ENCODE assay signal across 8 mouse cellular contexts in genomic region chr1:139421875-139422791, GRCm38 (mm10). TPM values are rescaled to one million over a fixed set of nuclear protein-coding genes. Genes with fewer than 3 reads are reported as not detected.
DNase-seq lines count a peak whose midpoint lies in the region; ATAC-seq and TF ChIP-seq lines count a peak whose summit lies in the region.

Gene Zbtb41, plus strand, starts transcription at chr1:139422288.

- H3K9me3 ChIP-seq in ES-Bruce4 (replicated peaks; ENCODE audit: control insufficient read depth, insufficient read depth, low read length, poor library complexity, severe bottlenecking): no peaks in the 10 kb centered on the region
- H3K9me3 ChIP-seq in forebrain, embryonic 14.5 days (replicated peaks; ENCODE audit: control insufficient read depth, low read length): no peaks in the 10 kb centered on the region
- H3K9me3 ChIP-seq in neural tube, embryonic 15.5 days (replicated peaks): no peaks in the 10 kb centered on the region

- TF ChIP-seq EP300 in ES-Bruce4 (IDR thresholded peaks at IDR 0.05; ENCODE audit: insufficient read depth, low read depth, low read length): no peak

- H3K4me3 ChIP-seq in ES-Bruce4 (ENCODE audit: low read depth, low read length): peak within 1 kb of the TSS; percentile 80
- peak within 1 kb of the TSS; percentile 87 for H3K4me3 ChIP-seq in forebrain, embryonic 14.5 days (ENCODE audit: low read depth, low read length)
- peak within 1 kb of the TSS; percentile 77 for H3K4me3 ChIP-seq in neural tube, embryonic 15.5 days (replicated peaks)

- DNase-seq in forebrain, embryonic 14.5 days (ENCODE audit: low spot score): peak; percentile 94
- DNase-seq in heart, postnatal 14 days: peak; percentile 93 to 95
- DNase-seq in layer of hippocampus, adult 11-12 months (ENCODE audit: low spot score): peak; percentile 88
- DNase-seq in lung, adult 18-20 months: peak; percentile 86 to 89
- DNase-seq in testis, postnatal 14 days (ENCODE audit: low spot score): peak; percentile 88

- H3K27ac ChIP-seq in ES-Bruce4 (ENCODE audit: insufficient read depth, low read length): peak within 1 kb of the TSS; percentile 2; the same call in 1 of the 2 replicates
- peak within 1 kb of the TSS; percentile 89 for H3K27ac ChIP-seq in forebrain, embryonic 14.5 days (ENCODE audit: low read depth, low read length)
- peak within 1 kb of the TSS; percentile 90 for H3K27ac ChIP-seq in neural tube, embryonic 15.5 days (replicated peaks)

- peak within 1 kb of the TSS; percentile 72 for H3K4me2 ChIP-seq in forebrain, embryonic 14.5 days (ENCODE audit: low read length)
- peak within 1 kb of the TSS; percentile 68 for H3K4me2 ChIP-seq in neural tube, embryonic 15.5 days

- intact Hi-C loops in heart, postnatal 14 days (cut with DNase I): loop anchor here (5.0 kb wide), 1 partner anchor 35 kb away; no protein-coding TSS in a partner anchor

- whole genome bisulfite sequencing in forebrain, embryonic 14.5 days: under 1% methylated on average over 78 of the region's 88 CpGs
- under 1% methylated on average over 62 of the region's 88 CpGs for WGBS in neural tube, embryonic 15.5 days

- TF ChIP-seq CTCF in ES-Bruce4 (IDR thresholded peaks at IDR 0.05; ENCODE audit: low read depth, low read length): peak; percentile 47

- H3K9ac ChIP-seq in ES-Bruce4 (ENCODE audit: low read depth, poor library complexity, severe bottlenecking): peak within 1 kb of the TSS; percentile 98
- H3K9ac ChIP-seq in forebrain, embryonic 14.5 days (ENCODE audit: low read length): peak within 1 kb of the TSS; percentile 95
- H3K9ac ChIP-seq in neural tube, embryonic 15.5 days (replicated peaks): peak within 1 kb of the TSS; percentile 90

- H3K27me3 ChIP-seq in ES-Bruce4 (ENCODE audit: control insufficient read depth, insufficient read depth, low read length, poor library complexity, severe bottlenecking): no peaks in the 10 kb centered on the region
- no peaks in the 10 kb centered on the region for H3K27me3 ChIP-seq in forebrain, embryonic 14.5 days (replicated peaks; ENCODE audit: control insufficient read depth, insufficient read depth, low read length)
- H3K27me3 ChIP-seq in neural tube, embryonic 15.5 days (replicated peaks): no peaks in the 10 kb centered on the region

- peaks cover 16% of the 10 kb centered on the region for H3K36me3 ChIP-seq in ES-Bruce4 (ENCODE audit: control insufficient read depth, insufficient read depth, low read length, poor library complexity, severe bottlenecking)
- H3K36me3 ChIP-seq in forebrain, embryonic 14.5 days (ENCODE audit: control insufficient read depth, insufficient read depth, low read length): peaks cover 3% of the 10 kb centered on the region; the same call in 1 of the 2 replicates
- no peaks in the 10 kb centered on the region for H3K36me3 ChIP-seq in neural tube, embryonic 15.5 days

- ATAC-seq in cerebellum, adult (ENCODE audit: insufficient number of reproducible peaks, low FRiP score, low TSS enrichment): peak; percentile 94
- peak; percentile 97 for ATAC-seq in forebrain, embryonic 14.5 days
- ATAC-seq in neural tube, embryonic 15.5 days (ENCODE audit: low FRiP score): peak; percentile 97

- TF ChIP-seq POLR2A in ES-Bruce4 (IDR thresholded peaks at IDR 0.05; ENCODE audit: insufficient read depth, low read length): peak; percentile 21

- peaks cover 1% of the 10 kb centered on the region for H3K4me1 ChIP-seq in ES-Bruce4 (ENCODE audit: control insufficient read depth, insufficient read depth, low read length)
- peaks cover 28% of the 10 kb centered on the region for H3K4me1 ChIP-seq in forebrain, embryonic 14.5 days (ENCODE audit: control insufficient read depth, insufficient read depth, low read length)
- peaks cover 40% of the 10 kb centered on the region for H3K4me1 ChIP-seq in neural tube, embryonic 15.5 days

RNA-seq across cellular contexts. Expression of gene Zbtb41, which starts in this region (rescaled TPM):
- 15.5 and 19.9 TPM in 2 replicates for polyA plus RNA-seq in ES-Bruce4 (2011; ENCODE audit: insufficient read depth, insufficient read length, low read depth, missing spikeins)
- 17.4 and 25.0 TPM in 2 replicates for polyA plus RNA-seq in forebrain, embryonic 14.5 days (2014; fragmentation: Nextera tagmentation; extraction: Ambion mirVana)
- total RNA-seq in heart, postnatal 14 days (2021): 10 to 100 TPM; 23.4 to 24.9 TPM
- 10.5 and 10.9 TPM in 2 replicates for polyA plus RNA-seq in neural tube, embryonic 15.5 days (2015; fragmentation: Nextera tagmentation; extraction: Ambion mirVana)

Comparison
In these comparisons a context has a peak if more than half of its experiments do, and no peak if none do; other contexts are left out.
1. Peak in every context shown above with its lines: DNase-seq, ATAC-seq, H3K4me3 ChIP-seq and H3K27ac ChIP-seq.
2. H3K27ac ChIP-seq: peak in every context shown above with its lines; median percentile 90 in neural tube, embryonic 15.5 days; 89 in forebrain, embryonic 14.5 days; 2 in ES-Bruce4.